Mouse (Mus musculus) embryonic fibroblast, embryonic 13.5 days (primary cell): Measurements from ENCODE around the gene Snx19. TPM values are rescaled to one million over a fixed set of nuclear protein-coding genes. Genes with fewer than 3 reads are reported as not detected.

Experiments used
- H3K27ac ChIP-seq: 2 replicates; pipeline ENCODE4 v1.5.1; 2012; ENCODE audit warnings: low read length, control low read depth, inconsistent platforms; ENCODE audit not compliant: insufficient read depth
- H3K4me1 ChIP-seq: 2 replicates; pipeline ENCODE4 v1.6.1; 2011; ENCODE audit warnings: low read length; ENCODE audit not compliant: control insufficient read depth, insufficient read depth
- H3K4me3 ChIP-seq: 2 replicates; pipeline ENCODE4 v1.5.1; 2011; ENCODE audit warnings: mild to moderate bottlenecking, control low read depth, low read length; ENCODE audit not compliant: insufficient read depth
- CTCF ChIP-seq: IDR thresholded peaks from 2 replicates; pipeline ENCODE4 v1.5.1; 2011; ENCODE audit warnings: mild to moderate bottlenecking, control low read depth, low read length, moderate library complexity, borderline replicate concordance; ENCODE audit not compliant: insufficient read depth
- POLR2A ChIP-seq: IDR thresholded peaks from 2 replicates; pipeline ENCODE4 v1.6.1; 2011; ENCODE audit warnings: low read depth, mild to moderate bottlenecking, control low read depth, low read length, moderate library complexity
- polyA plus RNA-seq: library from polyadenylated mRNA; stranded (reverse); fragments of >200 nt; gene quantifications from 2 replicates; pipeline ENCODE4 v1.2.4, GENCODE M21; 2011; ENCODE audit warnings: low read depth; ENCODE audit not compliant: missing spikeins, insufficient read length

Snx19 gene
- polyA plus RNA-seq, 1 experiment: 30.0 TPM

- no peak for TF ChIP-seq POLR2A
- TF ChIP-seq CTCF: peak; percentile 100
- Histone ChIP-seq H3K4me3 (no peak overlapping the region), H3K27ac (no peak overlapping the region), H3K4me1 (no peaks in the 10 kb centered on the region)
Measured at GRCm38 (mm10) chr9:30480464-30480863, 53.6 kb downstream of the Snx19 start.

- no peak overlapping the region for H3K27ac ChIP-seq
- TF ChIP-seq CTCF (no peak), POLR2A (no peak)
- H3K4me1 ChIP-seq: no peaks in the 10 kb centered on the region
- no peak overlapping the region for H3K4me3 ChIP-seq
Measured at GRCm38 (mm10) chr9:30482116-30482515, 55.2 kb downstream of the Snx19 start.

GRCm38 (mm10) chr9:30484183-30484582, 57.3 kb downstream of the Snx19 start:
- no peaks in the 10 kb centered on the region for H3K4me1 ChIP-seq
- no peak overlapping the region for H3K4me3 ChIP-seq
- H3K27ac ChIP-seq: no peak overlapping the region
- no peak for TF ChIP-seq POLR2A
- TF ChIP-seq CTCF: no peak

- TF ChIP-seq POLR2A: no peak
- no peak for TF ChIP-seq CTCF
- no peak overlapping the region for H3K27ac ChIP-seq
- no peak overlapping the region for H3K4me3 ChIP-seq
- no peaks in the 10 kb centered on the region for H3K4me1 ChIP-seq
Measured at GRCm38 (mm10) chr9:30485161-30485560, 58.3 kb downstream of the Snx19 start.

GRCm38 (mm10) chr9:30488384-30488783, 61.5 kb downstream of the Snx19 start:
- H3K27ac ChIP-seq: no peak overlapping the region
- TF ChIP-seq CTCF: no peak

GRCm38 (mm10) chr9:30494446-30494845, 67.5 kb downstream of the Snx19 start:
- no peak overlapping the region for H3K4me3 ChIP-seq
- no peaks in the 10 kb centered on the region for H3K4me1 ChIP-seq
- no peak overlapping the region for H3K27ac ChIP-seq
- TF ChIP-seq CTCF (no peak), POLR2A (no peak)

More at GRCm38 (mm10) chr9:30488384-30488783, 61.5 kb downstream of the Snx19 start:
- no peak overlapping the region for H3K4me3 ChIP-seq
- H3K4me1 ChIP-seq: no peaks in the 10 kb centered on the region

GRCm38 (mm10) chr9:30508966-30509365, 82.1 kb downstream of the Snx19 start:
- Histone ChIP-seq H3K4me3 (no peak overlapping the region), H3K4me1 (no peaks in the 10 kb centered on the region), H3K27ac (no peak overlapping the region)
- no peak for TF ChIP-seq CTCF
- TF ChIP-seq POLR2A: no peak

- no peak overlapping the region for H3K27ac ChIP-seq
- TF ChIP-seq POLR2A: no peak
- no peak for TF ChIP-seq CTCF
- peaks cover 9% of the 10 kb centered on the region for H3K4me1 ChIP-seq
- no peak overlapping the region for H3K4me3 ChIP-seq
Measured at GRCm38 (mm10) chr9:30515953-30516352, 89.0 kb downstream of the Snx19 start.
